Mouse (Mus musculus): ENCODE results near the gene Plekhg2.

DNA sequence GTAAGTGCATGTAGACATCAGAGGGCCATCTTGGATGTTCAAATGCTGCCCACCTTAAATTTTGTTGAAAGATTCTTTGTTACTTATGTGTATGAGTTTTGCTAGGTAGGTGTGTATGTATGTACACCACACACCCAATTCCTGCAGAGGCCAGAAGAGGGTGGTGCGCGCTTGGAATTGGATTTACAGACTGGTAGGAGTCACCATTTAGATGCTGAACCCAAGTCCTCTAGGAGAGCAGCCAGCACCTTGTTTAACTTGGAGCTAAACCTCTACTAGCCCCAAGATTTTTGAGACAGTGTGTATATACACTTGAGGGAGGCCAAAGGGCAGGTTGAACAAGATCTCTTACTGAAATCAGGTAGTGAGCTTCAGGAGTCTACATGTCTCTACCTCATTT lies 19.1 kb downstream of the Plekhg2 start:
- 0 out of 2 replicates have a peak, but pooled peaks have one; percentile 23 for TF ChIP-seq CTCF (IDR thresholded peaks at IDR 0.05)
- TF ChIP-seq EP300 (IDR thresholded peaks at IDR 0.05; ENCODE audit: insufficient read depth, low read depth, low read length): no peak
